In genomic region chr5:115529742-115530446, GRCm38 (mm10) we compare ENCODE assay signal across 8 mouse cellular contexts. TPM values are rescaled to one million over a fixed set of nuclear protein-coding genes. Genes with fewer than 3 reads are reported as not detected.
DNase-seq lines count a peak whose midpoint lies in the region; ATAC-seq and TF ChIP-seq lines count a peak whose summit lies in the region.

No protein-coding gene starts in this region.

- H3K27me3 ChIP-seq in heart, embryonic 15.5 days = no peaks in the 10 kb centered on the region
- H3K27me3 ChIP-seq in liver, postnatal 0 days (ENCODE audit: insufficient read depth, low read length) = no peaks in the 10 kb centered on the region

- peak overlapping the region; percentile 95 for H3K27ac ChIP-seq in bone marrow macrophage, adult 2 months (ENCODE audit: insufficient read depth, low read depth, low read length)
- peak overlapping the region; percentile 96 for H3K27ac ChIP-seq in heart, embryonic 15.5 days
- peak overlapping the region; percentile 82 for H3K27ac ChIP-seq in liver, postnatal 0 days (ENCODE audit: low read depth)

- no peak for TF ChIP-seq CTCF in bone marrow macrophage, adult 2 months (IDR thresholded peaks at IDR 0.05; ENCODE audit: low read depth, low read length)
- TF ChIP-seq CTCF in liver, postnatal 0 days (IDR thresholded peaks at IDR 0.05; ENCODE audit: low read depth) = no peak

- peak overlapping the region; percentile 60 for H3K4me2 ChIP-seq in heart, embryonic 15.5 days
- H3K4me2 ChIP-seq in liver, postnatal 0 days (ENCODE audit: low read depth, low read length) = peak overlapping the region; percentile 46

- ATAC-seq in heart, embryonic 15.5 days (replicated peaks; ENCODE audit: insufficient number of reproducible peaks, insufficient read depth, low FRiP score, low read depth) = no peak
- ATAC-seq in liver, postnatal 0 days = peak; percentile 14; the same call in 1 of the 2 replicates

- peak; percentile 57 to 72 for DNase-seq in heart, adult 18-20 months
- no peak for DNase-seq in heart, postnatal 14 days
- peak; percentile 25 for DNase-seq in liver, postnatal 0 days
- DNase-seq in embryo, embryonic 9.5 days (ENCODE audit: extremely low spot score) = no peak
- DNase-seq in layer of hippocampus, adult 8-10 months (ENCODE audit: low spot score in 2 of 2) = no peak
- no peak for DNase-seq in frontal cortex, postnatal 36 days (ENCODE audit: low spot score in 2 of 2)

- no peaks in the 10 kb centered on the region for H3K36me3 ChIP-seq in heart, embryonic 15.5 days
- H3K36me3 ChIP-seq in liver, postnatal 0 days (replicated peaks; ENCODE audit: insufficient read depth, low read length) = peaks cover 16% of the 10 kb centered on the region; the same call in 1 of the 2 replicates

- TF ChIP-seq POLR2A in bone marrow macrophage, adult 2 months (IDR thresholded peaks at IDR 0.05; ENCODE audit: borderline replicate concordance, low read depth, low read length) = no peak

- H3K9ac ChIP-seq in heart, embryonic 15.5 days = peak overlapping the region; percentile 10
- H3K9ac ChIP-seq in liver, postnatal 0 days (replicated peaks) = 0 out of 2 replicates have a peak overlapping the region, but pooled peaks have one; percentile 3

- H3K9me3 ChIP-seq in heart, embryonic 15.5 days (replicated peaks) = no peaks in the 10 kb centered on the region
- no peaks in the 10 kb centered on the region for H3K9me3 ChIP-seq in liver, postnatal 0 days (ENCODE audit: low read length)

- TF ChIP-seq EP300 in liver, postnatal 0 days (IDR thresholded peaks at IDR 0.05; ENCODE audit: low read depth) = no peak

- H3K4me3 ChIP-seq in bone marrow macrophage, adult 2 months (ENCODE audit: insufficient read depth, low read length) = peak overlapping the region; percentile 29
- H3K4me3 ChIP-seq in heart, embryonic 15.5 days = no peak overlapping the region
- H3K4me3 ChIP-seq in liver, postnatal 0 days (ENCODE audit: low read depth, low read length) = no peak overlapping the region

- intact Hi-C loops in heart, postnatal 14 days (cut with DNase I) = no loop called here

- WGBS in heart, embryonic 15.5 days = 42% methylated on average over 7 of the region's 7 CpGs
- 34% methylated on average over 7 of the region's 7 CpGs for WGBS in liver, postnatal 0 days (ENCODE audit: insufficient replicate concordance)

- H3K4me1 ChIP-seq in bone marrow macrophage, adult 2 months (ENCODE audit: control insufficient read depth, insufficient read depth, low read length) = peaks cover 77% of the 10 kb centered on the region
- H3K4me1 ChIP-seq in heart, embryonic 15.5 days (replicated peaks) = peaks cover 83% of the 10 kb centered on the region
- peaks cover 75% of the 10 kb centered on the region for H3K4me1 ChIP-seq in liver, postnatal 0 days (ENCODE audit: insufficient read depth)

RNA-seq across cellular contexts. Expression of gene Pxn, which starts 23.4 kb away (rescaled TPM):
- total RNA-seq in heart, adult 18-20 months (2021) = 10 to 100 TPM; 34.0 to 35.1 TPM
- total RNA-seq in heart, postnatal 14 days (2021) = 10 to 100 TPM; 52.4 to 54.2 TPM
- polyA plus RNA-seq in bone marrow macrophage, adult 2 months (2012; ENCODE audit: insufficient read depth, insufficient read length, missing spikeins) = 109 and 121 TPM in 2 replicates
- polyA plus RNA-seq in heart, embryonic 15.5 days (2015; fragmentation: Nextera tagmentation; extraction: Ambion mirVana) = 33.5 and 46.2 TPM in 2 replicates
- polyA plus RNA-seq in liver, postnatal 0 days (2015; fragmentation: Nextera tagmentation; extraction: Ambion mirVana) = 14.9 and 16.3 TPM in 2 replicates
- total RNA-seq in layer of hippocampus, adult 8-10 months (2022) = 10 to 100 TPM; 38.1 to 45.8 (median 40.2) TPM

RNA-seq across cellular contexts. Expression of gene Rplp0, which starts 29.4 kb away (rescaled TPM):
- total RNA-seq in heart, adult 18-20 months (2021) = 100 to 1,000 TPM; 624 to 648 TPM
- 100 to 1,000 TPM; 645 to 715 TPM for total RNA-seq in heart, postnatal 14 days (2021)
- 1,563 and 1,614 TPM in 2 replicates for polyA plus RNA-seq in bone marrow macrophage, adult 2 months (2012; ENCODE audit: insufficient read depth, insufficient read length, missing spikeins)
- polyA plus RNA-seq in heart, embryonic 15.5 days (2015; fragmentation: Nextera tagmentation; extraction: Ambion mirVana) = 925 and 1,001 TPM in 2 replicates
- 793 and 822 TPM in 2 replicates for polyA plus RNA-seq in liver, postnatal 0 days (2015; fragmentation: Nextera tagmentation; extraction: Ambion mirVana)
- 100 to 1,000 TPM; 188 to 289 (median 230) TPM for total RNA-seq in layer of hippocampus, adult 8-10 months (2022)

RNA-seq across cellular contexts. Expression of gene Gcn1l1, which starts 35.2 kb away (rescaled TPM):
- total RNA-seq in heart, adult 18-20 months (2021) = 10 to 100 TPM; 39.1 to 41.5 TPM
- 10 to 100 TPM; 45.1 to 46.6 TPM for total RNA-seq in heart, postnatal 14 days (2021)
- polyA plus RNA-seq in bone marrow macrophage, adult 2 months (2012; ENCODE audit: insufficient read depth, insufficient read length, missing spikeins) = 20.3 and 21.0 TPM in 2 replicates
- polyA plus RNA-seq in heart, embryonic 15.5 days (2015; fragmentation: Nextera tagmentation; extraction: Ambion mirVana) = 20.9 and 28.8 TPM in 2 replicates
- polyA plus RNA-seq in liver, postnatal 0 days (2015; fragmentation: Nextera tagmentation; extraction: Ambion mirVana) = 7.7 and 10.3 TPM in 2 replicates
- total RNA-seq in layer of hippocampus, adult 8-10 months (2022) = 10 to 100 TPM; 72.7 to 85.7 (median 77.4) TPM

RNA-seq across cellular contexts. Expression of gene Sirt4, which starts 45.4 kb away (rescaled TPM):
- total RNA-seq in heart, adult 18-20 months (2021) = 10 to 100 TPM; 13.6 to 19.5 TPM
- total RNA-seq in heart, postnatal 14 days (2021) = 10 to 100 TPM; 17.9 to 18.7 TPM
- 15.6 and 17.8 TPM in 2 replicates for polyA plus RNA-seq in bone marrow macrophage, adult 2 months (2012; ENCODE audit: insufficient read depth, insufficient read length, missing spikeins)
- 20.9 TPM in 2 replicates for polyA plus RNA-seq in heart, embryonic 15.5 days (2015; fragmentation: Nextera tagmentation; extraction: Ambion mirVana)
- 3.5 and 3.9 TPM in 2 replicates for polyA plus RNA-seq in liver, postnatal 0 days (2015; fragmentation: Nextera tagmentation; extraction: Ambion mirVana)
- total RNA-seq in layer of hippocampus, adult 8-10 months (2022) = 10 to 100 TPM; 34.0 to 58.6 (median 41.9) TPM

Comparison
In these comparisons a context has a peak if more than half of its experiments do, and no peak if none do; other contexts are left out.
1. DNase-seq: peak in heart, adult 18-20 months (2 of 2) and liver, postnatal 0 days (single experiment); none in heart, postnatal 14 days (0 of 2), embryo, embryonic 9.5 days (single experiment), layer of hippocampus, adult 8-10 months (0 of 2) and frontal cortex, postnatal 36 days (0 of 2).
2. Peak in every context shown above with its lines, with median percentiles within 50 percentile points of each other: H3K27ac ChIP-seq.